In the genomic region with DNA sequence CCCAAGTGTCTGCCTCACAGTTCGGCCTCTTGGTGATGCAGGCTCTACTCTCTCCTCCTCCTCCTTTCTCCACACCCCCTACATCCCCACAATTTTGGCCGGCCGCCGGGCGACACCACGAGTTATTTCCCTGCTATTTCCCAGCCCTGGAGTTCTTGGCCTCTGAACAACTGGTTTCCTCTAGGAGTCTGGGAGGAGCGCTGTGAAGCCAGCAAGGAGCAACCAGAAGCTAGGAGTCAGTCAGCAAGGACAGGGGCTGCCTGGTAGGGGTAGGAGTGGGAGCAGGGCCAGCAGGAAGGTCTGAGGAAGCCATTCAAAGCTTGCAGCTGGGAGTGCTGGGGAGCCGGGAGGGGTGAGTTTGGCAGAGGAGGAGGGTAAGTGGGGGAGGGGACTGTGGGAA, we compare ENCODE assay signal across 9 mouse cellular contexts. TPM values are rescaled to one million over a fixed set of nuclear protein-coding genes. Genes with fewer than 3 reads are reported as not detected.
DNase-seq lines count a peak whose midpoint lies in the region; ATAC-seq lines count a peak whose summit lies in the region.
"Had no signal": no experiment of that assay in that cellular context is flagged by ENCODE, and none has a peak within 500 bp of the region (broad histone marks: within the 10 kb centered on the region; RNA-seq: fewer than 3 reads in every experiment).

A gene (plus strand): TSS at position 136 of the 400 bp plus-strand sequence.

- WGBS in embryonic facial prominence, embryonic 14.5 days = 12% methylated on average over 8 of the region's 8 CpGs
- 36% methylated on average over 8 of the region's 8 CpGs for WGBS in limb, embryonic 10.5 days
- 17% methylated on average over 8 of the region's 8 CpGs for WGBS in midbrain, embryonic 15.5 days

- peak within 1 kb of the TSS; percentile 51 for H3K4me2 ChIP-seq in embryonic facial prominence, embryonic 14.5 days (ENCODE audit: low read depth, low read length)
- H3K4me2 ChIP-seq in midbrain, embryonic 15.5 days = peak within 1 kb of the TSS; percentile 34

- peak; percentile 81 for ATAC-seq in embryonic facial prominence, embryonic 14.5 days (ENCODE audit: low read depth)
- ATAC-seq in midbrain, embryonic 15.5 days (replicated peaks) = peak; percentile 51

- H3K4me1 ChIP-seq in embryonic facial prominence, embryonic 14.5 days (ENCODE audit: control insufficient read depth, insufficient read depth, low read length) = peaks cover 40% of the 10 kb centered on the region
- H3K4me1 ChIP-seq in limb, embryonic 10.5 days = peaks cover 61% of the 10 kb centered on the region
- H3K4me1 ChIP-seq in midbrain, embryonic 15.5 days = peaks cover 45% of the 10 kb centered on the region

- peaks cover 20% of the 10 kb centered on the region for H3K36me3 ChIP-seq in embryonic facial prominence, embryonic 14.5 days (ENCODE audit: control insufficient read depth, insufficient read depth, low read length)
- peaks cover 79% of the 10 kb centered on the region for H3K36me3 ChIP-seq in limb, embryonic 10.5 days
- H3K36me3 ChIP-seq in midbrain, embryonic 15.5 days (replicated peaks) = no peaks in the 10 kb centered on the region

- H3K27ac ChIP-seq in embryonic facial prominence, embryonic 14.5 days (replicated peaks; ENCODE audit: low read depth, low read length) = peak within 1 kb of the TSS; percentile 79
- H3K27ac ChIP-seq in limb, embryonic 10.5 days = peak within 1 kb of the TSS; percentile 47
- H3K27ac ChIP-seq in midbrain, embryonic 15.5 days = peak within 1 kb of the TSS; percentile 51
- H3K27ac ChIP-seq: macrophage had no signal

- DNase-seq in adrenal gland, adult 2 months = peak; percentile 85
- peak; percentile 92 for DNase-seq in embryonic facial prominence, embryonic 14.5 days (ENCODE audit: low spot score)
- DNase-seq in heart, adult 8-10 months (ENCODE audit: low spot score) = peak; percentile 91
- DNase-seq in kidney, adult 18-20 months = peak; percentile 73
- DNase-seq in limb, embryonic 10.5 days (ENCODE audit: low spot score) = no peak
- no peak for DNase-seq in urinary bladder, adult 2 months (ENCODE audit: low spot score)
- no peak for DNase-seq in embryo, embryonic 10 days (ENCODE audit: low spot score)

- H3K4me3 ChIP-seq in embryonic facial prominence, embryonic 14.5 days (ENCODE audit: low read depth, low read length) = peak within 1 kb of the TSS; percentile 15; the same call in 1 of the 2 replicates
- H3K4me3 ChIP-seq in limb, embryonic 10.5 days = peak within 1 kb of the TSS; percentile 16; the same call in 1 of the 2 replicates
- peak within 1 kb of the TSS; percentile 6; the same call in 1 of the 2 replicates for H3K4me3 ChIP-seq in midbrain, embryonic 15.5 days

- H3K9me3 ChIP-seq in embryonic facial prominence, embryonic 14.5 days (ENCODE audit: control insufficient read depth, low read length) = no peaks in the 10 kb centered on the region
- no peaks in the 10 kb centered on the region for H3K9me3 ChIP-seq in limb, embryonic 10.5 days (replicated peaks)
- H3K9me3 ChIP-seq in midbrain, embryonic 15.5 days = no peaks in the 10 kb centered on the region

- peak within 1 kb of the TSS; percentile 43 for H3K9ac ChIP-seq in embryonic facial prominence, embryonic 14.5 days (ENCODE audit: low read depth, low read length)
- H3K9ac ChIP-seq in midbrain, embryonic 15.5 days = no peak within 1 kb of the TSS

- no peaks in the 10 kb centered on the region for H3K27me3 ChIP-seq in embryonic facial prominence, embryonic 14.5 days (replicated peaks; ENCODE audit: control insufficient read depth, insufficient read depth, low read length)
- no peaks in the 10 kb centered on the region for H3K27me3 ChIP-seq in limb, embryonic 10.5 days (ENCODE audit: low read depth, poor library complexity, severe bottlenecking)
- no peaks in the 10 kb centered on the region for H3K27me3 ChIP-seq in midbrain, embryonic 15.5 days (replicated peaks)

RNA-seq across cellular contexts. Expression of the gene that starts here (rescaled TPM):
- total RNA-seq in adrenal gland, adult 2 months (2021) = 10 to 100 TPM; 11.2 to 17.6 TPM
- 32.4 and 34.3 TPM in 2 replicates for polyA plus RNA-seq in adrenal gland, adult 2 months (2012; rRNA removed)
- polyA plus RNA-seq in embryonic facial prominence, embryonic 14.5 days (2014; fragmentation: Nextera tagmentation; extraction: Ambion mirVana) = 4.8 and 5.2 TPM in 2 replicates
- total RNA-seq in heart, adult 8-10 months (2022) = 10 to 100 TPM in 1 of 4 experiments, 1 to 10 TPM in 3; 7.6 to 12.9 (median 8.9) TPM
- polyA plus RNA-seq in limb, embryonic 10.5 days (2016; fragmentation: Nextera tagmentation; extraction: Ambion mirVana) = 0.24 TPM in 1 of 2 replicates, not detected in the other
- polyA plus RNA-seq in midbrain, embryonic 15.5 days (2015; fragmentation: Nextera tagmentation; extraction: Ambion mirVana) = 2.9 and 4.1 TPM in 2 replicates
- 27.2 and 31.4 TPM in 2 replicates for polyA plus RNA-seq in urinary bladder, adult 2 months (2012; rRNA removed)
- polyA plus RNA-seq: macrophage had no signal

Comparison
In these comparisons a context has a peak if more than half of its experiments do, and no peak if none do; other contexts are left out.
1. DNase-seq: peak in adrenal gland, adult 2 months (single experiment), embryonic facial prominence, embryonic 14.5 days (single experiment), heart, adult 8-10 months (single experiment) and kidney, adult 18-20 months (single experiment); none in limb, embryonic 10.5 days (single experiment), urinary bladder, adult 2 months (single experiment) and embryo, embryonic 10 days (single experiment).
2. Peak in every context shown above with its lines, with median percentiles within 50 percentile points of each other: H3K27ac ChIP-seq and H3K4me3 ChIP-seq.